Mouse (Mus musculus) forebrain, postnatal 0 days (tissue): ENCODE measurements around the gene Pck2. TPM values are rescaled to one million over a fixed set of nuclear protein-coding genes. Genes with fewer than 3 reads are reported as not detected.

Experiments
- ATAC-seq: fragments of 200-750 bp; cut with Nextera tagmentation; 2 replicates; pipeline ENCODE4 v1.8.0; 2017; ENCODE audit warnings: mild to moderate bottlenecking, moderate library complexity
- DNase-seq: peaks from one replicate; pipeline ENCODE4 v3.0.0-alpha.2; 2015
- H3K27ac ChIP-seq: fragments of 300-500 bp; sonication (generic); 2 replicates; pipeline ENCODE4 v1.5.1; 2014; ENCODE audit warnings: low read depth, mild to moderate bottlenecking, antibody characterized with exemption, low read length, moderate library complexity, mixed read lengths
- H3K27me3 ChIP-seq: fragments of 300-500 bp; sonication (generic); 2 replicates; pipeline ENCODE4 v1.6.1; 2014; ENCODE audit warnings: mild to moderate bottlenecking, low read length, mixed read lengths; ENCODE audit not compliant: insufficient read depth
- H3K36me3 ChIP-seq: fragments of 300-500 bp; sonication (generic); 2 replicates; pipeline ENCODE4 v1.6.1; 2014; ENCODE audit warnings: mild to moderate bottlenecking, moderate library complexity; ENCODE audit not compliant: insufficient read depth
- H3K4me1 ChIP-seq: fragments of 300-500 bp; sonication (generic); 2 replicates; pipeline ENCODE4 v1.6.1; 2014; ENCODE audit warnings: antibody characterized with exemption; ENCODE audit not compliant: insufficient read depth
- H3K4me2 ChIP-seq: fragments of 300-500 bp; sonication (generic); 2 replicates; pipeline ENCODE4 v1.6.1; 2014; ENCODE audit warnings: low read depth, mild to moderate bottlenecking, moderate library complexity
- H3K4me3 ChIP-seq: fragments of 300-500 bp; sonication (generic); 2 replicates; pipeline ENCODE4 v1.5.1; 2014; ENCODE audit warnings: low read depth, low read length, mixed read lengths
- H3K9ac ChIP-seq: fragments of 300-500 bp; sonication (generic); 2 replicates; pipeline ENCODE4 v1.6.1; 2014; ENCODE audit warnings: mild to moderate bottlenecking
- H3K9me3 ChIP-seq: fragments of 300-500 bp; sonication (generic); 2 replicates; pipeline ENCODE4 v1.6.1; 2016; ENCODE audit warnings: low read length
- CTCF ChIP-seq: sonication (generic); IDR thresholded peaks from 2 replicates; pipeline ENCODE4 v1.5.1; 2016; ENCODE audit warnings: antibody characterized with exemption, control low read depth, low read depth
- WGBS: fragments of 180-500 bp; shearing (Covaris S2); extraction: QIAGEN DNeasy Blood & Tissue Kit; methylation state at CpG from one replicate; pipeline ENCODE4 v1.1.7; 2014; 5-methylcytosine and 5-hydroxymethylcytosine counted together
- polyA plus RNA-seq: library from polyadenylated mRNA; unstranded; fragments of >200 nt; fragmentation: Nextera tagmentation; extraction: Ambion mirVana; gene quantifications from 2 replicates; pipeline ENCODE4 v1.2.1, GENCODE M21; 2015
- total RNA-seq: library from RNA; depleted of rRNA; stranded (reverse); fragments of >200 nt; gene quantifications from 2 replicates; pipeline ENCODE4 v1.2.3, GENCODE M21; 2014; rRNA removed

Gene Pck2
- total and polyA plus RNA-seq, 2 experiments from 2014 or later, result 12.5 to 23.6 TPM

GRCm38 (mm10) chr14:55598521-55599390 lies 58.7 kb downstream of the Pck2 start:
- H3K4me2 ChIP-seq, result no peak overlapping the region
- H3K27ac ChIP-seq, result no peak overlapping the region
- no peaks in the 10 kb centered on the region for H3K27me3 ChIP-seq
- no peak for TF ChIP-seq CTCF
- no peaks in the 10 kb centered on the region for H3K4me1 ChIP-seq
- peaks cover 90% of the 10 kb centered on the region for H3K36me3 ChIP-seq
- no peak overlapping the region for H3K9ac ChIP-seq
- DNase-seq (no peak), ATAC-seq (no peak)
- H3K4me3 ChIP-seq, result no peak overlapping the region
- H3K9me3 ChIP-seq, result no peaks in the 10 kb centered on the region
- 95% methylated on average over 21 of the region's 21 CpGs for WGBS

Other genes with a start within 250 kb of the Pck2 start
- gene Dhrs4, start 61.5 kb upstream of the Pck2 start, total RNA-seq, result 11.9 and 14.8 TPM in 2 replicates
- gene Dhrs4, start 61.5 kb upstream of the Pck2 start, polyA plus RNA-seq, result 20.9 and 22.2 TPM in 2 replicates
- 91.4 and 129 TPM in 2 replicates for gene Carmil3, start 49.6 kb upstream of the Pck2 start, total RNA-seq
- gene Carmil3, start 49.6 kb upstream of the Pck2 start, polyA plus RNA-seq, result 13.2 and 19.5 TPM in 2 replicates
- 32.5 and 39.6 TPM in 2 replicates for gene Cpne6, start 29.8 kb upstream of the Pck2 start, total RNA-seq
- 48.7 and 49.9 TPM in 2 replicates for gene Cpne6, start 29.8 kb upstream of the Pck2 start, polyA plus RNA-seq
- 2.0 and 2.7 TPM in 2 replicates for gene Nrl, start 15.3 kb upstream of the Pck2 start, total RNA-seq
- 0.21 TPM in 1 of 2 replicates, not detected in the other for gene Nrl, start 15.3 kb upstream of the Pck2 start, polyA plus RNA-seq
- 101 and 104 TPM in 2 replicates for gene Dcaf11, start 19.7 kb downstream of the Pck2 start, total RNA-seq
- 89.4 and 103 TPM in 2 replicates for gene Dcaf11, start 19.7 kb downstream of the Pck2 start, polyA plus RNA-seq
- gene A730061H03Rik, start 20.1 kb downstream of the Pck2 start, total RNA-seq, result not detected in 2 replicates
- not detected in 2 replicates for gene A730061H03Rik, start 20.1 kb downstream of the Pck2 start, polyA plus RNA-seq
- gene Fitm1, start 35.4 kb downstream of the Pck2 start, total RNA-seq, result 0.23 TPM in 1 of 2 replicates, not detected in the other
- 0.20 and 0.22 TPM in 2 replicates for gene Fitm1, start 35.4 kb downstream of the Pck2 start, polyA plus RNA-seq
- 136 and 138 TPM in 2 replicates for gene Psme1, start 37.9 kb downstream of the Pck2 start, total RNA-seq
- 219 and 238 TPM in 2 replicates for gene Psme1, start 37.9 kb downstream of the Pck2 start, polyA plus RNA-seq
- 25.2 and 31.5 TPM in 2 replicates for gene Emc9, start 45.0 kb downstream of the Pck2 start, total RNA-seq
- 53.2 and 55.6 TPM in 2 replicates for gene Emc9, start 45.0 kb downstream of the Pck2 start, polyA plus RNA-seq
- gene Psme2, start 50.8 kb downstream of the Pck2 start, total RNA-seq, result 76.2 and 137 TPM in 2 replicates
- 171 and 193 TPM in 2 replicates for gene Psme2, start 50.8 kb downstream of the Pck2 start, polyA plus RNA-seq
- gene Rnf31, start 51.4 kb downstream of the Pck2 start, total RNA-seq, result 13.5 and 24.2 TPM in 2 replicates
- 17.0 and 18.9 TPM in 2 replicates for gene Rnf31, start 51.4 kb downstream of the Pck2 start, polyA plus RNA-seq
- 16.8 and 18.1 TPM in 2 replicates for gene Irf9, start 63.3 kb downstream of the Pck2 start, total RNA-seq
- 5.6 and 7.0 TPM in 2 replicates for gene Irf9, start 63.3 kb downstream of the Pck2 start, polyA plus RNA-seq
- 8.5 and 9.2 TPM in 2 replicates for gene Rec8, start 77.8 kb downstream of the Pck2 start, total RNA-seq
- gene Rec8, start 77.8 kb downstream of the Pck2 start, polyA plus RNA-seq, result 5.9 and 7.2 TPM in 2 replicates
- gene Ipo4, start 95.7 kb downstream of the Pck2 start, total RNA-seq, result 79.8 and 92.0 TPM in 2 replicates
- gene Ipo4, start 95.7 kb downstream of the Pck2 start, polyA plus RNA-seq, result 82.4 and 90.9 TPM in 2 replicates
- gene Gm49378, start 97.6 kb downstream of the Pck2 start, total RNA-seq, result 2.1 and 6.4 TPM in 2 replicates
- 0.97 and 1.0 TPM in 2 replicates for gene Gm49378, start 97.6 kb downstream of the Pck2 start, polyA plus RNA-seq
- gene Tm9sf1, start 103.5 kb downstream of the Pck2 start, total RNA-seq, result 26.5 and 33.4 TPM in 2 replicates
- 36.0 and 48.4 TPM in 2 replicates for gene Tm9sf1, start 103.5 kb downstream of the Pck2 start, polyA plus RNA-seq
- 0.43 and 0.46 TPM in 2 replicates for gene Tssk4, start 109.9 kb downstream of the Pck2 start, total RNA-seq
- 0.22 and 0.23 TPM in 2 replicates for gene Tssk4, start 109.9 kb downstream of the Pck2 start, polyA plus RNA-seq
- gene Mdp1, start 120.2 kb downstream of the Pck2 start, total RNA-seq, result 50.8 and 51.5 TPM in 2 replicates
- 60.0 and 63.5 TPM in 2 replicates for gene Mdp1, start 120.2 kb downstream of the Pck2 start, polyA plus RNA-seq
- 19.9 and 26.9 TPM in 2 replicates for gene Gmpr2, start 131.7 kb downstream of the Pck2 start, total RNA-seq
- 37.3 and 40.9 TPM in 2 replicates for gene Gmpr2, start 131.7 kb downstream of the Pck2 start, polyA plus RNA-seq
- gene Nedd8, start 131.9 kb downstream of the Pck2 start, total RNA-seq, result 132 and 192 TPM in 2 replicates
- gene Nedd8, start 131.9 kb downstream of the Pck2 start, polyA plus RNA-seq, result 593 and 742 TPM in 2 replicates
- gene Tinf2, start 141.6 kb downstream of the Pck2 start, total RNA-seq, result 16.9 and 26.3 TPM in 2 replicates
- gene Tinf2, start 141.6 kb downstream of the Pck2 start, polyA plus RNA-seq, result 18.8 and 21.5 TPM in 2 replicates
- 0.05 and 0.15 TPM in 2 replicates for gene Tgm1, start 173.7 kb downstream of the Pck2 start, total RNA-seq
- 0.15 and 0.21 TPM in 2 replicates for gene Tgm1, start 173.7 kb downstream of the Pck2 start, polyA plus RNA-seq
- 72.8 and 73.3 TPM in 2 replicates for gene Rabggta, start 182.0 kb downstream of the Pck2 start, total RNA-seq
- gene Rabggta, start 182.0 kb downstream of the Pck2 start, polyA plus RNA-seq, result 49.4 and 56.9 TPM in 2 replicates
- gene Dhrs1, start 205.4 kb downstream of the Pck2 start, total RNA-seq, result 70.4 and 83.8 TPM in 2 replicates
- gene Dhrs1, start 205.4 kb downstream of the Pck2 start, polyA plus RNA-seq, result 83.3 and 86.0 TPM in 2 replicates
- 23.3 and 34.7 TPM in 2 replicates for gene Nop9, start 205.4 kb downstream of the Pck2 start, total RNA-seq
- gene Nop9, start 205.4 kb downstream of the Pck2 start, polyA plus RNA-seq, result 21.4 and 25.6 TPM in 2 replicates
- 0.23 and 0.43 TPM in 2 replicates for gene Cideb, start 218.2 kb downstream of the Pck2 start, total RNA-seq
- 0.20 and 0.54 TPM in 2 replicates for gene Cideb, start 218.2 kb downstream of the Pck2 start, polyA plus RNA-seq
- gene Ltb4r2, start 221.2 kb downstream of the Pck2 start, total RNA-seq, result 0.38 TPM in 2 replicates
- 0.65 and 1.1 TPM in 2 replicates for gene Ltb4r2, start 221.2 kb downstream of the Pck2 start, polyA plus RNA-seq
- 0.38 and 0.48 TPM in 2 replicates for gene Ltb4r1, start 225.7 kb downstream of the Pck2 start, total RNA-seq
- gene Ltb4r1, start 225.7 kb downstream of the Pck2 start, polyA plus RNA-seq, result 0.90 and 0.99 TPM in 2 replicates
- 1.6 and 3.6 TPM in 2 replicates for gene Adcy4, start 243.8 kb downstream of the Pck2 start, total RNA-seq
- 1.6 and 1.7 TPM in 2 replicates for gene Adcy4, start 243.8 kb downstream of the Pck2 start, polyA plus RNA-seq
- gene Ripk3, start 248.6 kb downstream of the Pck2 start, total RNA-seq, result 0.46 and 0.90 TPM in 2 replicates
- 0.86 and 2.0 TPM in 2 replicates for gene Ripk3, start 248.6 kb downstream of the Pck2 start, polyA plus RNA-seq